Mouse (Mus musculus) intestine, postnatal 0 days (tissue): ENCODE measurements at regions not wholly inside any gene's neighbourhood (a gene's known extent, or its start where the extent isn't known, plus 50 kb on each side); places are given as distances from the start of the nearest gene placed in this dataset.

Experiments used
- ATAC-seq: fragments of 200-750 bp; cut with Nextera tagmentation; 2 replicates; pipeline ENCODE4 v1.8.0; 2017; ENCODE audit warnings: mild to moderate bottlenecking, moderate TSS enrichment, moderate library complexity
- H3K27ac ChIP-seq: fragments of 300-500 bp; sonication (generic); 2 replicates; pipeline ENCODE4 v1.5.1; 2014; ENCODE audit warnings: mild to moderate bottlenecking, low read depth, low read length, moderate library complexity
- H3K27me3 ChIP-seq: fragments of 300-500 bp; sonication (generic); replicated peaks from 2 replicates; pipeline ENCODE4 v1.6.1; 2014; ENCODE audit warnings: low read length, mixed read lengths; ENCODE audit not compliant: control insufficient read depth, insufficient read depth
- H3K36me3 ChIP-seq: fragments of 300-500 bp; sonication (generic); 2 replicates; pipeline ENCODE4 v1.6.1; 2014; ENCODE audit warnings: mild to moderate bottlenecking, moderate library complexity; ENCODE audit not compliant: control insufficient read depth, insufficient read depth
- H3K4me1 ChIP-seq: fragments of 300-500 bp; sonication (generic); replicated peaks from 2 replicates; pipeline ENCODE4 v1.6.1; 2014; ENCODE audit warnings: antibody characterized with exemption, low read length, mixed read lengths; ENCODE audit not compliant: control insufficient read depth, insufficient read depth
- H3K4me2 ChIP-seq: fragments of 300-500 bp; sonication (generic); replicated peaks from 2 replicates; pipeline ENCODE4 v1.6.1; 2014; ENCODE audit warnings: low read depth, mild to moderate bottlenecking, moderate library complexity
- H3K4me3 ChIP-seq: fragments of 300-500 bp; sonication (generic); 2 replicates; pipeline ENCODE4 v1.5.1; 2014; ENCODE audit warnings: low read depth, low read length
- H3K9ac ChIP-seq: fragments of 300-500 bp; sonication (generic); 2 replicates; pipeline ENCODE4 v1.6.1; 2014; ENCODE audit warnings: mild to moderate bottlenecking, low read depth, low read length
- H3K9me3 ChIP-seq: fragments of 300-500 bp; sonication (generic); 2 replicates; pipeline ENCODE4 v1.6.1; 2016; ENCODE audit warnings: mixed run types; ENCODE audit not compliant: control insufficient read depth
- CTCF ChIP-seq: sonication (generic); IDR thresholded peaks from 2 replicates; pipeline ENCODE4 v1.5.1; 2016; ENCODE audit warnings: low read depth, mild to moderate bottlenecking, control low read depth, antibody characterized with exemption, moderate library complexity
- WGBS: fragments of 180-500 bp; shearing (Covaris S2); extraction: QIAGEN DNeasy Blood & Tissue Kit; methylation state at CpG from one replicate; pipeline ENCODE4 v1.1.7; 2014; 5-methylcytosine and 5-hydroxymethylcytosine counted together

- no peak overlapping the region for H3K9ac ChIP-seq
- WGBS = 52% methylated on average over 2 of the region's 2 CpGs
- H3K9me3 ChIP-seq = no peaks in the 10 kb centered on the region
- no peak overlapping the region for H3K27ac ChIP-seq
- H3K27me3 ChIP-seq = no peaks in the 10 kb centered on the region
- H3K4me1 ChIP-seq = no peaks in the 10 kb centered on the region
- no peak overlapping the region for H3K4me3 ChIP-seq
- no peaks in the 10 kb centered on the region for H3K36me3 ChIP-seq
- no peak for TF ChIP-seq CTCF
- H3K4me2 ChIP-seq = no peak overlapping the region
- ATAC-seq = no peak
Observed at GRCm38 (mm10) chr7:138051696-138052095, 345.8 kb downstream of the Tcerg1l start.

DNA sequence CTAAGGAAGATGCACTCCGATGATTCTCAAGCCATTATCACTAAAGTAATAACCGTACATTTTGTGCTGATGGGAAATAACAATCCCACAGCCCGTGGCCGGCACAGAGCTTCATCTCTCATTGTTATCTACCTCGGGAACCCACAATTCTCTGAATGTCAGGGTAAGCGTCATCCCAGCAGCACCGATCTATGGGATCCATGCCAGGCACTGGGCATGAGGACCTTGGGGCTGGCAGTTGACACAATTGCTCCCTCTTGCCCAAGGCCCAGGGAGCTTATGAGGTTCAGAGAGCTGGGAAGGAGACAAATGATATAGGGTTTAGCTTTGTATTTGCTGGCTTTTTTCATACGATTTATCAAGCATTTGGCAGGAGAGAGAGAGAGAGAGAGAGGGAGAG lies 342.8 kb downstream of the Tcerg1l start:
- WGBS = 79% methylated on average over 8 of the region's 8 CpGs
- TF ChIP-seq CTCF = no peak

GRCm38 (mm10) chr7:138061116-138061515 lies 336.4 kb downstream of the Tcerg1l start:
- Histone ChIP-seq H3K9ac (no peak overlapping the region), H3K36me3 (no peaks in the 10 kb centered on the region), H3K4me1 (no peaks in the 10 kb centered on the region), H3K27ac (no peak overlapping the region), H3K4me3 (no peak overlapping the region), H3K27me3 (no peaks in the 10 kb centered on the region), H3K4me2 (no peak overlapping the region), H3K9me3 (no peaks in the 10 kb centered on the region)
- WGBS = 43% methylated on average over 7 of the region's 7 CpGs
- TF ChIP-seq CTCF = no peak
- ATAC-seq = no peak

More for the DNA sequence above, 342.8 kb downstream of the Tcerg1l start:
- no peaks in the 10 kb centered on the region for H3K36me3 ChIP-seq
- H3K9me3 ChIP-seq = no peaks in the 10 kb centered on the region
- no peak overlapping the region for H3K27ac ChIP-seq
- no peaks in the 10 kb centered on the region for H3K27me3 ChIP-seq
- ATAC-seq = no peak
- H3K9ac ChIP-seq = no peak overlapping the region
- no peak overlapping the region for H3K4me3 ChIP-seq
- H3K4me1 ChIP-seq = no peaks in the 10 kb centered on the region
- H3K4me2 ChIP-seq = no peak overlapping the region

- Histone ChIP-seq H3K4me3 (no peak overlapping the region), H3K36me3 (no peaks in the 10 kb centered on the region), H3K27ac (no peak overlapping the region), H3K9ac (no peak overlapping the region), H3K9me3 (no peaks in the 10 kb centered on the region), H3K4me2 (no peak overlapping the region), H3K27me3 (no peaks in the 10 kb centered on the region), H3K4me1 (no peaks in the 10 kb centered on the region)
- no peak for TF ChIP-seq CTCF
- ATAC-seq = no peak
- WGBS = 79% methylated on average over 4 of the region's 4 CpGs
Observed at GRCm38 (mm10) chr7:138066921-138067320, 330.6 kb downstream of the Tcerg1l start.

GRCm38 (mm10) chr7:138075231-138075630 lies 322.3 kb downstream of the Tcerg1l start:
- no peak for ATAC-seq
- Histone ChIP-seq H3K9me3 (no peaks in the 10 kb centered on the region), H3K4me1 (no peaks in the 10 kb centered on the region), H3K4me2 (no peak overlapping the region), H3K27me3 (no peaks in the 10 kb centered on the region), H3K9ac (no peak overlapping the region), H3K27ac (no peak overlapping the region), H3K36me3 (no peaks in the 10 kb centered on the region), H3K4me3 (no peak overlapping the region)
- TF ChIP-seq CTCF = no peak
- whole genome bisulfite sequencing = 55% methylated on average over 3 of the region's 3 CpGs

DNA sequence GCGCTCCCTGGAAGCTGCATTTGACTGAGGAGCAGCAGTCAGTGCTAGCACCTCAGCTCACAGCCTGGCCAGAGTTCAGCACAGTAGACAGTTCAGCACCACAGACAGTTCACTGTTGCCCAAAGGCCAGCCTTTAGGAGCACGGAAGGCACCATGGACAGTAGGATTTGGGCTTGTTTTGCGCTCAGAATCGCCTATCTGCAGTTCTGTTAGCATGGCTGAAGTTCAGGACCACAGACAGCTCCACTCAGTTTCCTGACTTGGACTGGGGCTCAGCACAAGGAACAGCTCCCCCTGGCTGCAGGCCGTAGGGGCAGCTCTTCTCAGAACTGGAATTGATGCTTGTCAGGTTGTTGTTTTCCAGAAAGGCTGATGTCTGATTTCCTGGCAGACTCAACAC lies 313.6 kb downstream of the Tcerg1l start:
- Histone ChIP-seq H3K4me2 (no peak overlapping the region), H3K4me1 (no peaks in the 10 kb centered on the region), H3K27me3 (no peaks in the 10 kb centered on the region), H3K9me3 (no peaks in the 10 kb centered on the region), H3K27ac (no peak overlapping the region), H3K9ac (no peak overlapping the region), H3K36me3 (no peaks in the 10 kb centered on the region), H3K4me3 (no peak overlapping the region)
- peak; percentile 98 for TF ChIP-seq CTCF
- ATAC-seq = peak; percentile 13; the same call in 1 of the 2 replicates
- 16% methylated on average over 5 of the region's 5 CpGs for WGBS
